21 mouse cellular contexts compared by ENCODE assay signal in the genomic region with DNA sequence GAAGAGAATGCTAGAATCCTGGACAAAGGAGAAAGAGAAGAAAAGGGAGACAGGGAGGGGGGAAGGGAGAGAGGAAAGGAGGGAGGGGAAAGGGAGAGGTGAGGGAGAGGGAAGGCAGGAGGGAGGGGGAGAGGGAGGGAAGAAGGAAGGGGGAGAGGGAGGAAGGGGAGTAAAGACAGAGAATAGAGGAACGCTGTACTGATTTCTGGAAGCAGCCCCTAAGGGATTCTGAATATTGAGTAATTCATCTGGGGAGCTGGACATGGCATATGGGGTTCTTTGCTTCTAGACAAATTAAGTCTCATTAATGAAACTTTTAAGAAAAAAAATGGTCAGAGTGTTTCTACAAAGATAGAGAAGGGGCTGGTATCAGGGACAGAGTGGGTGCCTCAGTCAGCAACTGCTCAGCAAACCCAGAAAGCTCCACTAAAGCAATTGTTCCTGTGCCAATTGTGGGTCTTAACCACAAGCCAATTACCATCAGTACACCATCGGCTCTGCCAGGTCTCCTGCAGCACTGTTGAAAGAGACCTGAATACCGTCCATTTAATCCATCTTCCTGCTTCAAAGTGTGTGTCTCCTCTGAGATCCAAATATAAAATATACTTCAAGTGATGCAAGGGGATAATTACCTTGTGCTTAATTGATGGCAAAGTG. TPM values are rescaled to one million over a fixed set of nuclear protein-coding genes. Genes with fewer than 3 reads are reported as not detected.
DNase-seq lines count a peak whose midpoint lies in the region; ATAC-seq and TF ChIP-seq lines count a peak whose summit lies in the region.
"Had no signal": no experiment of that assay in that cellular context is flagged by ENCODE, and none has a peak within 500 bp of the region (broad histone marks: within the 10 kb centered on the region; RNA-seq: fewer than 3 reads in every experiment).

No protein-coding gene starts in this region.

- no peak overlapping the region for H3K27ac ChIP-seq in cerebellum, adult 2 months (ENCODE audit: insufficient read depth, low read length)
- no peak overlapping the region for H3K27ac ChIP-seq in forebrain, embryonic 16.5 days (ENCODE audit: low read length)
- H3K27ac ChIP-seq: heart, adult 2 months; hindbrain, embryonic 15.5 days; limb, embryonic 15.5 days; liver, embryonic 15.5 days; lung, embryonic 15.5 days had no signal

- no peaks in the 10 kb centered on the region for H3K27me3 ChIP-seq in cerebellum, adult 2 months (ENCODE audit: control insufficient read depth, insufficient read depth, low read length)
- H3K27me3 ChIP-seq in forebrain, embryonic 16.5 days (replicated peaks; ENCODE audit: control insufficient read depth, insufficient read depth, low read length) = no peaks in the 10 kb centered on the region
- H3K27me3 ChIP-seq: hindbrain, embryonic 15.5 days; limb, embryonic 15.5 days; liver, embryonic 15.5 days; lung, embryonic 15.5 days had no signal

- TF ChIP-seq CTCF in cerebellum, adult 2 months (IDR thresholded peaks at IDR 0.05; ENCODE audit: borderline replicate concordance, insufficient read depth, low read depth, low read length) = no peak

- intact Hi-C loops in left cerebral cortex, postnatal 10 days (cut with DNase I) = no loop called here

- peak; percentile 26 to 45 for DNase-seq in cerebellum, postnatal 10 days
- DNase-seq in cerebellum, adult 2 months = no peak
- DNase-seq in layer of hippocampus, adult 11-12 months (ENCODE audit: low spot score) = peak; percentile 3
- DNase-seq in layer of hippocampus, adult 18-20 months (ENCODE audit: low spot score in 2 of 2) = no peak
- no peak for DNase-seq in left cerebral cortex, adult 9 months (ENCODE audit: low spot score in 2 of 2)
- DNase-seq in left cerebral cortex, postnatal 10 days (ENCODE audit: extremely low spot score in 1 of 2, low spot score in 2 of 2) = no peak
- DNase-seq: cerebellum, adult 11-12 months; gastrocnemius, postnatal 14 days; heart, adult 2 months; kidney, adult 9 months; kidney, postnatal 25 days; left cerebral cortex, postnatal 4 days; lung, postnatal 36 days; thymus, adult 18-20 months; thymus, postnatal 36 days had no signal

- peak; percentile 75 for ATAC-seq in forebrain, embryonic 16.5 days
- ATAC-seq: intestine, embryonic 16.5 days had no signal

- no peak overlapping the region for H3K4me3 ChIP-seq in cerebellum, adult 2 months (replicated peaks; ENCODE audit: insufficient read depth, low read depth, low read length)
- H3K4me3 ChIP-seq in forebrain, embryonic 16.5 days (replicated peaks; ENCODE audit: low read length) = no peak overlapping the region
- H3K4me3 ChIP-seq: heart, adult 2 months; hindbrain, embryonic 15.5 days; limb, embryonic 15.5 days; liver, embryonic 15.5 days; lung, embryonic 15.5 days had no signal

- WGBS in cerebellum, adult 2 months = 8% methylated on average over 3 of the region's 3 CpGs
- WGBS in forebrain, embryonic 16.5 days = 28% methylated on average over 3 of the region's 3 CpGs

- H3K4me1 ChIP-seq in cerebellum, adult 2 months (ENCODE audit: control insufficient read depth, insufficient read depth, low read length) = no peaks in the 10 kb centered on the region
- no peaks in the 10 kb centered on the region for H3K4me1 ChIP-seq in forebrain, embryonic 16.5 days (replicated peaks; ENCODE audit: control insufficient read depth, insufficient read depth, low read length)
- H3K4me1 ChIP-seq: hindbrain, embryonic 15.5 days; limb, embryonic 15.5 days; liver, embryonic 15.5 days; lung, embryonic 15.5 days had no signal

- H3K9ac ChIP-seq in forebrain, embryonic 16.5 days (replicated peaks; ENCODE audit: low read depth, low read length) = no peak overlapping the region
- H3K9ac ChIP-seq: hindbrain, embryonic 15.5 days; limb, embryonic 15.5 days; liver, embryonic 15.5 days; lung, embryonic 15.5 days had no signal

- no peak overlapping the region for H3K4me2 ChIP-seq in forebrain, embryonic 16.5 days (ENCODE audit: low read length)
- H3K4me2 ChIP-seq: hindbrain, embryonic 15.5 days; limb, embryonic 15.5 days; liver, embryonic 15.5 days; lung, embryonic 15.5 days had no signal

- no peaks in the 10 kb centered on the region for H3K36me3 ChIP-seq in forebrain, embryonic 16.5 days (ENCODE audit: control insufficient read depth, insufficient read depth)
- H3K36me3 ChIP-seq: hindbrain, embryonic 15.5 days; limb, embryonic 15.5 days; liver, embryonic 15.5 days; lung, embryonic 15.5 days had no signal

- H3K9me3 ChIP-seq in forebrain, embryonic 16.5 days (ENCODE audit: control insufficient read depth, low read length) = no peaks in the 10 kb centered on the region
- H3K9me3 ChIP-seq: hindbrain, embryonic 15.5 days; limb, embryonic 15.5 days; liver, embryonic 15.5 days; lung, embryonic 15.5 days had no signal

- TF ChIP-seq POLR2A in cerebellum, adult 2 months (IDR thresholded peaks at IDR 0.05; ENCODE audit: borderline replicate concordance, insufficient read depth, low read length) = no peak

RNA-seq across cellular contexts. Expression of a gene that starts 29.4 kb away (rescaled TPM):
- 32.4 and 36.8 TPM in 2 replicates for polyA plus RNA-seq in cerebellum, adult 2 months (2012; rRNA removed)
- 10 to 100 TPM; 38.9 to 54.9 TPM for total RNA-seq in layer of hippocampus, adult 18-20 months (2021)
- polyA plus RNA-seq in forebrain, embryonic 16.5 days (2015; fragmentation: Nextera tagmentation; extraction: Ambion mirVana) = 47.7 and 50.2 TPM in 2 replicates
- total RNA-seq in left cerebral cortex, postnatal 10 days (2021) = 10 to 100 TPM; 41.6 to 51.9 TPM

RNA-seq across cellular contexts. Expression of a gene that starts 40.0 kb away (rescaled TPM):
- 3.4 and 3.6 TPM in 2 replicates for polyA plus RNA-seq in cerebellum, adult 2 months (2012; rRNA removed)
- total RNA-seq in layer of hippocampus, adult 18-20 months (2021) = 1 to 10 TPM; 2.3 to 2.7 TPM
- polyA plus RNA-seq in forebrain, embryonic 16.5 days (2015; fragmentation: Nextera tagmentation; extraction: Ambion mirVana) = 0.38 and 0.55 TPM in 2 replicates
- total RNA-seq in left cerebral cortex, postnatal 10 days (2021) = 1 to 10 TPM; 2.6 to 2.7 TPM

Comparison
In these comparisons a context has a peak if more than half of its experiments do, and no peak if none do; other contexts are left out.
1. DNase-seq: peak in cerebellum, postnatal 10 days (2 of 2) and layer of hippocampus, adult 11-12 months (single experiment); none in cerebellum, adult 2 months (0 of 2), layer of hippocampus, adult 18-20 months (0 of 2), left cerebral cortex, adult 9 months (0 of 2) and left cerebral cortex, postnatal 10 days (0 of 2).